Mouse (Mus musculus): ENCODE measurements around the gene D130043K22Rik. TPM values are rescaled to one million over a fixed set of nuclear protein-coding genes. Genes with fewer than 3 reads are reported as not detected.
A peak's percentile ranks its signal among the peaks of the same experiment; 100 is the strongest.
"Not testable (repeated sequence)": the region's sequence is repeated elsewhere in the genome, so short reads cannot be mapped to it uniquely, and the experiment has no call there.

D130043K22Rik gene
- polyA plus RNA-seq, 1 experiment from 2014 or later = 2.4 TPM

GRCm38 (mm10) chr13:24816125-24817092 lies 28.5 kb upstream of the D130043K22Rik start:
- Histone ChIP-seq H3K9me3 (no peaks in the 10 kb centered on the region), H3K27me3 (replicated peaks) (no peaks in the 10 kb centered on the region), H3K36me3 (peaks cover 26% of the 10 kb centered on the region), H3K4me3 (no peak overlapping the region), H3K27ac (no peak overlapping the region), H3K9ac (no peak overlapping the region), H3K4me1 (no peaks in the 10 kb centered on the region), H3K4me2 (replicated peaks) (no peak overlapping the region)
- peak; percentile 75 for ATAC-seq (ENCODE audit: low FRiP score, low read depth)
- WGBS = 63% methylated on average over 4 of the region's 4 CpGs

- no peak overlapping the region for H3K4me3 ChIP-seq
- H3K4me2 ChIP-seq (replicated peaks) = no peak overlapping the region
- H3K36me3 ChIP-seq = peaks cover 1% of the 10 kb centered on the region
- H3K27me3 ChIP-seq (replicated peaks) = no peaks in the 10 kb centered on the region
- no peak overlapping the region for H3K9ac ChIP-seq
- no peak overlapping the region for H3K27ac ChIP-seq
- no peak for ATAC-seq (ENCODE audit: low FRiP score, low read depth)
- WGBS = 82% methylated on average over 1 of the region's 1 CpGs
- H3K4me1 ChIP-seq = no peaks in the 10 kb centered on the region
- no peaks in the 10 kb centered on the region for H3K9me3 ChIP-seq
These were observed 25.0 kb upstream of the D130043K22Rik start for GRCm38 (mm10) chr13:24819931-24820330.

DNA sequence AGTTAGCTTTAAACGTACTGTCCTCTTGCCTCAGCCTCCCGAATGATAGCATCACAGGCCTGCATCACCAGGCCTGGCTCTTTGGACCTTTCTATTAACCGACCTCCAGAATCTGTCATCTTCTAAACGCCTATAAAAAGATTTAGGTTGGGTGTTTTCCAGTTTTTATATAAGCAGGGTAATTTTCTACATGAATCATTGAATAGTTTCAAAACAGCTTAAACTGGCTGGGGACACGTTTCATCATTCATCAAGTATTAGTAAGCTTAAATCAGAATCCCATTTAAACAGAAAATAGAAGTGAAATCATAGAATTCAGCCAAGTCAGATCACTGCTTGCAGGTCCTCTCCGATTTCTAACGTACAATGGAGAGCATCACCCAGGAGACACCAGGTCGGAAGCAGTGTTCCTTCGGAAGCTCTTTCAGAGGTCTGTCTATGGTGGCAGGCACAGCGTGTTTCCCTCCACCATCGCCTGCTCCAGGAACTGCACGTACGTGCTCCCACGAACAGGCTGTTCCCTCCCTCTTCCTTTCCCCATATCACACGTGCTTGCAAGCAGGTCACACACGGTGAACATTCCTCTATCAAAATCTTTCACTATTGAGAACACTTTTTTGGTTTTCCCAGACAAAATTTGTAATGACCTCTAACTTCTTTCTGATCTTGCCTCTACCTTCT lies 22.1 kb upstream of the D130043K22Rik start:
- H3K27me3 ChIP-seq (replicated peaks) = no peaks in the 10 kb centered on the region
- H3K9ac ChIP-seq = no peak overlapping the region
- no peak overlapping the region for H3K27ac ChIP-seq
- WGBS = 87% methylated on average over 16 of the region's 16 CpGs
- no peaks in the 10 kb centered on the region; the same call in 1 of the 2 replicates for H3K36me3 ChIP-seq
- H3K9me3 ChIP-seq = no peaks in the 10 kb centered on the region
- H3K4me3 ChIP-seq = no peak overlapping the region
- ATAC-seq (ENCODE audit: low FRiP score, low read depth) = no peak
- no peak overlapping the region for H3K4me2 ChIP-seq (replicated peaks)
- H3K4me1 ChIP-seq = no peaks in the 10 kb centered on the region

DNA sequence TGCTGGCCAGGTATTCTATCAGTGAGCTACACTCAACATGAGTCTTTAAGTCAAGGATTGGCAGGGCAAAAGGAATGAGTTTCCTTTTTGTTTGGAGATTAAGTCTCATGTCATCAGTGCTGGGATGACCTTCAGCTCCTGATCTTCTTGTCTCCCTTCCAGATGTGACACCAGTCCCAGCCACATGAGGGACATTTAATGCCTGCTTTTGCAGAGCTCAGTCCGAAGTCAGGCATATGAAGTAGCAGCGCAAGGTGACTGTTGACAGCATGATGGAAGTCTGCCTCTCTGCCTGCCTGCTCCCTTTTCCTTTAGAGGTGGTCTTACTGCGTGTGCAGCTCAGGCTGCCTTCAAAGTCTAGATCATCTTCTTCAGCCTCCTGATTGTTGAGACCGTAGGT lies 20.3 kb upstream of the D130043K22Rik start:
- Histone ChIP-seq H3K36me3 (no peaks in the 10 kb centered on the region), H3K4me2 (replicated peaks) (no peak overlapping the region), H3K9me3 (no peaks in the 10 kb centered on the region), H3K4me3 (no peak overlapping the region), H3K9ac (no peak overlapping the region), H3K27ac (no peak overlapping the region), H3K4me1 (no peaks in the 10 kb centered on the region), H3K27me3 (replicated peaks) (no peaks in the 10 kb centered on the region)
- ATAC-seq (ENCODE audit: low FRiP score, low read depth) = no peak
- 92% methylated on average over 4 of the region's 4 CpGs for WGBS

- WGBS = 88% methylated on average over 4 of the region's 4 CpGs
- 0 out of 2 replicates have a peak, but pooled peaks cover 1% of the 10 kb centered on the region for H3K4me1 ChIP-seq
These were observed 19.3 kb upstream of the D130043K22Rik start for GRCm38 (mm10) chr13:24825587-24825986.

DNA sequence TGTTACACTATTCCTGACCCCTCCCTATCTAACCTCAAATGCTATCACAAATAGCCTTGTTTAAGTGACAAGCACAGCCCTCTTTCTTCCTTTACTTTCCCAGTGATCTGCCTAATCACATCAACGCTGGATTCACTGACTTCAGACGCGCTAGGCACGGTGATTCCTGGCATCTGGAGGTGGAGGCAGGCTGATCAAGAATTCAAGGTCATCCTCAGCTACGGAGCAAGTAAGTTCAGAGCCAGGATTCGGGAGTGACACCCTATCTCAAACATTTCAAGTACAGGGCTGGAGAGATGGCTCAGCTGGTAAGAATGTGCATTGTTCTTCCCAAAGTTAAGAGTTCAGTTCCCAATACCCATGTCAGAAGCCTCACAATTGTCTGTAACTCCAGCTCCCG lies 18.8 kb upstream of the D130043K22Rik start:
- 0 out of 2 replicates have a peak, but pooled peaks cover 3% of the 10 kb centered on the region for H3K4me1 ChIP-seq
- H3K9me3 ChIP-seq = no peaks in the 10 kb centered on the region
- no peak overlapping the region for H3K4me3 ChIP-seq
- no peaks in the 10 kb centered on the region for H3K27me3 ChIP-seq (replicated peaks)
- 89% methylated on average over 7 of the region's 7 CpGs for WGBS
- H3K27ac ChIP-seq = no peak overlapping the region
- H3K4me2 ChIP-seq (replicated peaks) = no peak overlapping the region
- no peaks in the 10 kb centered on the region for H3K36me3 ChIP-seq
- no peak for ATAC-seq (ENCODE audit: low FRiP score, low read depth)
- no peak overlapping the region for H3K9ac ChIP-seq

More at GRCm38 (mm10) chr13:24825587-24825986, 19.3 kb upstream of the D130043K22Rik start:
- Histone ChIP-seq H3K4me3 (no peak overlapping the region), H3K27ac (no peak overlapping the region), H3K4me2 (replicated peaks) (no peak overlapping the region), H3K9me3 (no peaks in the 10 kb centered on the region), H3K27me3 (replicated peaks) (no peaks in the 10 kb centered on the region), H3K9ac (no peak overlapping the region), H3K36me3 (no peaks in the 10 kb centered on the region)
- ATAC-seq (ENCODE audit: low FRiP score, low read depth) = no peak

DNA sequence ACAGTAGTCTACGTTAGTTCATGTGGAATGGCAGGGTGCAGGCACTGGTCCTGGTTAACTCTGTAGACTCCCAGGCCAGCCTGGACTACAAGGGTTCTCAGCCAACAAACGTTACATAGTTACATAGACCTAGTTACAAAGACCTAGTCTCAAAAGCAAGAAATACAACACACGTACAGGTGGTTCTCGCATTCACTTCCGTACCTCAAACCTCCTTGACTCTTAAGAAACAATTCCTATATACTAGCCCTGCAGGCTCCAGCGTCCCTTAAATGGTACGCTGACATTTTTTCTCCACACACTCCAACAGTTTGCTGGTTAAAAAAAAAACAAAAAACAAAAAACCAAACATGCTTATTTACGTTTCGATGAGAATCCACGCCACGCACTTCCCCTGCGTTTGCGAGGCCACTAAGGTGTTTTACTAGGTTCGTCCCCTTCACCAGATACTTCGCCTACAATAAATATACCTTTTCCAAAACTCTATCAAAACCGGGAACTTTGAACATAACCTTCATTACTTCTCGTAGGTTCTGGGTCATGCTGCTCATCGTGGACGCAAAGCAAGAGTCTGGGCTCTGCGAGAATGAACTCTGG lies 14.1 kb upstream of the D130043K22Rik start:
- 4% methylated on average over 20 of the region's 20 CpGs for WGBS
- ATAC-seq (ENCODE audit: low FRiP score, low read depth) = no peak
- no peak overlapping the region for H3K27ac ChIP-seq

GRCm38 (mm10) chr13:24831353-24832130 lies 13.4 kb upstream of the D130043K22Rik start, which contains the start of the genes Acot13 and Tdp2:
Gene Acot13 (minus strand): TSS chr13:24831540.
Gene Tdp2 (plus strand): TSS chr13:24831679.
- no peaks in the 10 kb centered on the region for H3K9me3 ChIP-seq
- peak within 1 kb of the TSS; percentile 86 for H3K27ac ChIP-seq
- under 1% methylated on average over 89 of the region's 90 CpGs for WGBS
- no peaks in the 10 kb centered on the region for H3K36me3 ChIP-seq
- H3K4me1 ChIP-seq = peaks cover 16% of the 10 kb centered on the region
- H3K4me2 ChIP-seq (replicated peaks) = peak within 1 kb of the TSS; percentile 70
- H3K4me3 ChIP-seq = peak within 1 kb of the TSS; percentile 92
- H3K27me3 ChIP-seq (replicated peaks) = no peaks in the 10 kb centered on the region
- ATAC-seq (ENCODE audit: low FRiP score, low read depth) = peak; percentile 93
- H3K9ac ChIP-seq = peak within 1 kb of the TSS; percentile 93

More for the DNA sequence above, 14.1 kb upstream of the D130043K22Rik start:
- H3K9ac ChIP-seq = peak overlapping the region; percentile 93
- H3K4me2 ChIP-seq (replicated peaks) = peak overlapping the region; percentile 70
- no peaks in the 10 kb centered on the region for H3K27me3 ChIP-seq (replicated peaks)
- H3K9me3 ChIP-seq = no peaks in the 10 kb centered on the region
- peaks cover 16% of the 10 kb centered on the region for H3K4me1 ChIP-seq
- H3K4me3 ChIP-seq = peak overlapping the region; percentile 92
- no peaks in the 10 kb centered on the region for H3K36me3 ChIP-seq

- peak overlapping the region; percentile 70 for H3K4me2 ChIP-seq (replicated peaks)
- H3K9ac ChIP-seq = peak overlapping the region; percentile 93
- H3K4me3 ChIP-seq = peak overlapping the region; percentile 92
- peak overlapping the region; percentile 86; the same call in 1 of the 2 replicates for H3K27ac ChIP-seq
- no peaks in the 10 kb centered on the region for H3K27me3 ChIP-seq (replicated peaks)
- no peaks in the 10 kb centered on the region for H3K9me3 ChIP-seq
- 5% methylated on average over 21 of the region's 21 CpGs for whole genome bisulfite sequencing
- H3K4me1 ChIP-seq = peaks cover 16% of the 10 kb centered on the region
- H3K36me3 ChIP-seq = no peaks in the 10 kb centered on the region
- peak; percentile 62 for ATAC-seq (ENCODE audit: low FRiP score, low read depth)
These were observed 12.7 kb upstream of the D130043K22Rik start for GRCm38 (mm10) chr13:24832131-24832810.

GRCm38 (mm10) chr13:24832811-24833155 lies 12.2 kb upstream of the D130043K22Rik start:
- Histone ChIP-seq H3K4me2 (replicated peaks) (peak overlapping the region; percentile 70), H3K27me3 (replicated peaks) (no peaks in the 10 kb centered on the region), H3K9ac (peak overlapping the region; percentile 93), H3K27ac (no peak overlapping the region), H3K4me1 (peaks cover 16% of the 10 kb centered on the region), H3K9me3 (no peaks in the 10 kb centered on the region), H3K4me3 (peak overlapping the region; percentile 92), H3K36me3 (no peaks in the 10 kb centered on the region)
- 69% methylated on average over 2 of the region's 2 CpGs for WGBS
- ATAC-seq (ENCODE audit: low FRiP score, low read depth) = no peak

GRCm38 (mm10) chr13:24837765-24838164 lies 7.2 kb upstream of the D130043K22Rik start:
- not testable (repeated sequence) for H3K9me3 ChIP-seq; ATAC-seq (ENCODE audit: low FRiP score, low read depth); H3K27me3 ChIP-seq (replicated peaks); H3K27ac ChIP-seq; H3K4me1 ChIP-seq; H3K9ac ChIP-seq; H3K4me3 ChIP-seq; H3K4me2 ChIP-seq (replicated peaks)
- H3K36me3 ChIP-seq = peaks cover 15% of the 10 kb centered on the region; the same call in 1 of the 2 replicates
- 92% methylated on average over 8 of the region's 8 CpGs for WGBS
